Mouse (Mus musculus): ENCODE measurements around the gene Ppp2r3d.

DNA sequence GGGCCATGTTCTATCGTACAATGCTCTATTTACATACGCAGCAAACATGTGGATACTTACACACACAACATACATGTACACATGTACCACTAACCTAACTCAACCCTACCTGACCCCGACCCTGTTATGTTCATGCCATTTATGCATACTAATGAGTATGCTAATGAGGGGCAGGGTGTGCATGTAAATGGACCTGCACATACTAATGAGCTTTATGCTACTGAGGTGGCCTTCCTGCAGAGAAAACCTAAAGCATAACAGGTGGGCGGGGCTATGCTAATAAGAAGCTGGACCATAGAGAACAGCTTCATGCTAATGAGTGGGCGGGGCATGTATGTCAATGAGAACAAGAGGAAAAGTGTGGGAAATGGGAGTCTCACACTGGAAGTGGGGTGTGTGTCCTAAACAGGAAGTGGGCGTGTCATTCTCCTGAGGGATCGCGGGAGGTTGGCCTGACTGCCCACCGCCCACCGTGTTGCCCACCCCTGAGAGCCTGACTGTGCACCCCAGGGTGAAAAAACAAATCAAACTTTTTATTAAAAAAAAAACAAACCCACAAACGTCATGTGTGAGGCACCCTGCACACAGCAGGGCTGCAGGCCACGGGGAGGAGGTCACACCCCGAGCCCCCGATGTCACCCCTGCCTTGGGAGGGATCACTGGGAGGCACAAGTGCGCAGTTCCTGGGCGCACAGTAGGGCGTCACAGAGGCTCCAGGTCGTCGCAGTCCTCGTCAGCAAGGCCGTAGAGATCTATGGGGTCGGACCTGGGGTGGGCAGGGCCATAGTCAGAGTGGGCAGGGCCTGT is at the start of gene Ppp2r3d:
- TF ChIP-seq CTCF (IDR thresholded peaks at IDR 0.05; ENCODE audit: low read depth) (no peak), EP300 (IDR thresholded peaks at IDR 0.05; ENCODE audit: low read depth) (no peak)

All from liver, embryonic 14.5 days (tissue).